Mouse (Mus musculus): ENCODE results near the gene Fnbp1l.

- no peak for TF ChIP-seq EP300 (IDR thresholded peaks at IDR 0.05; ENCODE audit: low read depth)
- no peak for TF ChIP-seq CTCF (IDR thresholded peaks at IDR 0.05; ENCODE audit: low read depth)
Observed at GRCm38 (mm10) chr3:122520365-122520764, 99.2 kb downstream of the Fnbp1l start.
